Mouse (Mus musculus): ENCODE results near the gene Nek6.

The Nek6 gene

GRCm38 (mm10) chr2:38511487-38512307 lies at the start of gene Nek6:
Nek6 (plus strand) TSS chr2:38511643.
- peak; percentile 75 for DNase-seq (ENCODE audit: low read depth, low spot score)

GRCm38 (mm10) chr2:38462323-38462722 lies 49.1 kb upstream of the Nek6 start:
- no peak for DNase-seq (ENCODE audit: low read depth, low spot score)

- no peak for DNase-seq (ENCODE audit: low read depth, low spot score)
These were observed 42.6 kb upstream of the Nek6 start for GRCm38 (mm10) chr2:38468845-38469244.

DNA sequence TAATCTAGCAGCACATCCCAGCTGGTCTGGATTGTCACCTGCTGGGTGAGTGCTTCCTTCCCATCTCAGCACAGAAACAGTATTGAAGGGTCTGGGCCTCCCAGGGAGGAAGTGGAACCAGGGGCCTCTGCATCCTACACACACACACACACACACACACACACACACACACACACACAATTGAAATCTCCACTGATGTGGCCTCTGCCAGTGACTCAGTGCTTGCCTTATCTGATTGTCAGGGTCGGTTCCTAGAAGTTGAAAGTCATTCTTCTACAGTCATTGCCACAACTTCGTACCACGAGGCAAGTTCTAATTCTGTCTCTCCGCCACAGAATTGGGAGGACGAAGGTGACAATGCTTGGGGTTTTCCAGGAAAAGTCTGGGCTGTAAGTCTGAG lies 39.7 kb upstream of the Nek6 start:
- DNase-seq (ENCODE audit: low read depth, low spot score): no peak

DNA sequence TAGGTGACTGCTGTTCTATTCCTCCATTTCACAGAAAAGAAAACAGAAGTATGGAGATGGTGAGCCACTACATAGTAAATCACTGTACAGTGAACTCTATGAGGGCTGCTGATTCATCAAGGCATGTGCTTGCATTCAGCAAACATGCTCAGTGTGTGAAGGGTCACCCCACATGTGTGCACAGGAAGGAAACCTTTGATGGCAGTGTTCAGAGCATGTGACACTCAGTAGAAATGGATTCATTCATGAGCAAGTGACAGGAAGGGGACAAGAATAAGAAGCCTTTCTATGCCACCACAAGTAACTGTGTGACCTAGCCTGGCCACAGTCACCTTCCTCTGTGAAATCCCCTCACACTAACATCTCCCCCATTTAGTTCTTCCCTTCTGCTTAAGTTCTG lies 38.6 kb upstream of the Nek6 start:
- DNase-seq (ENCODE audit: low read depth, low spot score): no peak

- no peak for DNase-seq (ENCODE audit: low read depth, low spot score)
These were observed 34.5 kb upstream of the Nek6 start for GRCm38 (mm10) chr2:38476871-38477496.

DNA sequence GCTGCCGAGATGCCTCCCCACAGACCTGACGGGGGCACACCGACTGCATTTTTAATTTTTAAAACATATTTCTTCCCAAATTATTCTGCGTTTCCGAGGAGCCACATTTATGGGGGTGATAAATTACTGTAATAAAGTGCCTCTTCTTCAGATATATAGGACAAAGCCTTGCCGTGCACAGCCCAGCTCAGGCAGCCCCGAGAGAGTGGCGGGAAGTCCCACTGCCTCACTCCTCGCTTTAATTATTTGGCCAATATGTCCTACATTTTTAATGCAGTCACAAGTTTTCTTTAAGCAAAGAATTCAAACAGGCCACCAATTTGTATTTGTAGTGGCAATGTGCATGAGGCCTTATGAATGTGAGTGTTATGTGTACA lies 34.0 kb upstream of the Nek6 start:
- DNase-seq (ENCODE audit: low read depth, low spot score): no peak

- DNase-seq (ENCODE audit: low read depth, low spot score): no peak
These were observed 32.8 kb upstream of the Nek6 start for GRCm38 (mm10) chr2:38478683-38479082.

- DNase-seq (ENCODE audit: low read depth, low spot score): no peak
These were observed 31.9 kb upstream of the Nek6 start for GRCm38 (mm10) chr2:38479541-38479940.

- no peak for DNase-seq (ENCODE audit: low read depth, low spot score)
These were observed 30.2 kb upstream of the Nek6 start for GRCm38 (mm10) chr2:38481166-38481778.

- DNase-seq (ENCODE audit: low read depth, low spot score): peak; percentile 85
These were observed 29.3 kb upstream of the Nek6 start for GRCm38 (mm10) chr2:38482122-38482521.

DNA sequence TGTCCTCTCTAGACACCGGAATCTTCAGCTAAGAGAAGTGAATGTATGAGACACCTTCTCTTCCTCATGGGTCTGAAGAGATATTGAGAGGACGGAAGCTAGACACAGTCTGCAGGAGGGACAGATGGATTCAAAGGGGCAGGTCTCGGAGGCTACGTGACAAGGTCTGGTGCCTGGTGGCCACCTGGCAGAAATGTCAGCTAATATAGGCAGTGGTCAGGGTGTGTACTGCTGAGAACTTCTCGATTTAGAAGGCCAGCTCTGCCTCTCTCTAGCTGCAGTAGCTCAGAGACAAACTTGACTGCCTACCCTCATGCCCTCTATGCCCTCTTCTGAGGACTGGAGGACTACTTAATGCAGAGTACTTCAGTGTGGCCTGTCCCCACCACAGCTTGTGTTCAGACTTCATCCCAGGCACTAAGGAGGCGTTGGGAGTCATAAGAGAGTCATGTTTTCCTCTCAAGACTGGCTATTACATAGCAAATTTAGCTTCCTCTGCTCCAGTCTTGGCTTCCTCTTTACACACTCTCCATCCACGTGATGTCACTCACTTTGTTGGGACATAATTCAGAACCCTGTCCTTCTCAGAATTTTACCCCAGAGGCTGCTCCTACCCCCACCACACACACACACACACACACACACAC lies 28.3 kb upstream of the Nek6 start:
- DNase-seq (ENCODE audit: low read depth, low spot score): no peak

- DNase-seq (ENCODE audit: low read depth, low spot score): no peak
These were observed 26.9 kb upstream of the Nek6 start for GRCm38 (mm10) chr2:38484556-38484955.

DNA sequence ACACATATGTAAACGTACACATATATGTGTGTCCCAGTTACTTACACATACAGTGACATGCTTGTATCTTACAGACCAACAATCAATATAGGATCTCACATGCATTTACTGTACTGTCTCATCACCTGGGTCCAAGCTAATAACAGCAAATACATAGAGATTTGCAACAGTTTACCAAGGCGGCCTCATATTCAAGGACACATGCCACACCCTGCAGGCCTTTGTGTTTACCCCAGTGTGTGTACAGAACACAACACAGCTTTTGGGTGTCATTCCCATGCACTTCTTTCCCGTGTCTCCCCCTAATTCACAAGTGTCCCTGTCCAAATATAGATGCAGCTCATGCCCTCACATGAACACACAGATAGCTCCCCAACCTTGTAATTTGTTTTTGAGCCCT lies 26.0 kb upstream of the Nek6 start:
- DNase-seq (ENCODE audit: low read depth, low spot score): no peak

- peak; percentile 87 for DNase-seq (ENCODE audit: low read depth, low spot score)
These were observed 25.2 kb upstream of the Nek6 start for GRCm38 (mm10) chr2:38485957-38486931.

GRCm38 (mm10) chr2:38497594-38497993 lies 13.8 kb upstream of the Nek6 start:
- no peak for DNase-seq (ENCODE audit: low read depth, low spot score)

GRCm38 (mm10) chr2:38501606-38502005 lies 9.8 kb upstream of the Nek6 start:
- DNase-seq (ENCODE audit: low read depth, low spot score): no peak

- DNase-seq (ENCODE audit: low read depth, low spot score): peak; percentile 47
These were observed 9.3 kb upstream of the Nek6 start for GRCm38 (mm10) chr2:38502123-38502522.

GRCm38 (mm10) chr2:38502747-38503146 lies 8.7 kb upstream of the Nek6 start:
- DNase-seq (ENCODE audit: low read depth, low spot score): no peak

- no peak for DNase-seq (ENCODE audit: low read depth, low spot score)
These were observed 7.1 kb upstream of the Nek6 start for GRCm38 (mm10) chr2:38504311-38504710.

- DNase-seq (ENCODE audit: low read depth, low spot score): no peak
These were observed 4.3 kb upstream of the Nek6 start for GRCm38 (mm10) chr2:38507181-38507580.

All from ZHBTc4 (cell line).